Mouse (Mus musculus) right cerebral cortex, postnatal 14 days (tissue): ENCODE measurements around the gene Dmrta1.
"Not testable (repeated sequence)": the region's sequence is repeated elsewhere in the genome, so short reads cannot be mapped to it uniquely, and the experiment has no call there.

Experiments
- DNase-seq: peaks from one replicate; pipeline ENCODE4 v3.0.0; 2022

The Dmrta1 gene

DNA sequence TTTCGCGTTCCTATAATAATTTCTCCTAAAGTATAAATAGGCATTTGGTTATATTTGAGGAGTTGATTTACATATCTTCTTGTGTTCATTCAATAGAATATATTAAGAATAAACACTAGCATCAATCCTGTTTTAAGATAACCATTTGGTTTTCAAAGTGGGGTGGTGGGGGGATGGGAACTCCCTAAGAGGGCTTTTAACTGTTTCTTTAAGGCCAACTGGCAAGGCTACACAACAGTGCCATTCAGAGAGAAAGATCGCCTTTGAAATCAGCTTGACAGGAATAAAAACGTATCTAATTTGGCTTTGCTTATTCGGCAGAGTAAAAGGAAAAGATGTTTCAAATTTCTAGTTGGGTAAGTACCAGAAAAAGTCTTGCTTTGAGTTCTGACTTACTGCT, at the start of gene Dmrta1:
Gene Dmrta1, plus strand, starts transcription at position 242 of the 400 bp plus-strand sequence.
- DNase-seq: no peak

- DNase-seq: no peak
Measured at GRCm38 (mm10) chr4:89630374-89631079, 48.7 kb upstream of the Dmrta1 start.

DNA sequence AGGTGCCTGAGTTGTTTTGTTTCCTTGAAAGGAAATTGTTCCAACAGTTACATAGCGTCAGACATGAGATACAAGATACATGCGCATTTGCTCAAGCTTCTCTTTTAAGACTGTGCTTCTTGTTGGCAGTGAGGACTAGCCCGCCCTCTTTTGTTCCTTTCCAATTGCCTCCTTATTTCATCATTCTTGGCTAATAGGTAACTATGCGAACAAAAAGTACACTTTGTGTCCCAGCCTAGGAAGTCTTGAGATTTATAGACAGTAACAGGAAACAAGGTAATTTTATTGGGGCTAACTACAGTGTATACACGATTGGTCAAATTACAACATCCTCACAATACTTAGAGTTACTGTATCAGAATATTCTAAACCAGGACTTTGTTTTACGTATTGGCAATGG, 47.7 kb upstream of the Dmrta1 start:
- DNase-seq: no peak

- no peak for DNase-seq
Measured at GRCm38 (mm10) chr4:89638651-89639050, 40.6 kb upstream of the Dmrta1 start.

DNA sequence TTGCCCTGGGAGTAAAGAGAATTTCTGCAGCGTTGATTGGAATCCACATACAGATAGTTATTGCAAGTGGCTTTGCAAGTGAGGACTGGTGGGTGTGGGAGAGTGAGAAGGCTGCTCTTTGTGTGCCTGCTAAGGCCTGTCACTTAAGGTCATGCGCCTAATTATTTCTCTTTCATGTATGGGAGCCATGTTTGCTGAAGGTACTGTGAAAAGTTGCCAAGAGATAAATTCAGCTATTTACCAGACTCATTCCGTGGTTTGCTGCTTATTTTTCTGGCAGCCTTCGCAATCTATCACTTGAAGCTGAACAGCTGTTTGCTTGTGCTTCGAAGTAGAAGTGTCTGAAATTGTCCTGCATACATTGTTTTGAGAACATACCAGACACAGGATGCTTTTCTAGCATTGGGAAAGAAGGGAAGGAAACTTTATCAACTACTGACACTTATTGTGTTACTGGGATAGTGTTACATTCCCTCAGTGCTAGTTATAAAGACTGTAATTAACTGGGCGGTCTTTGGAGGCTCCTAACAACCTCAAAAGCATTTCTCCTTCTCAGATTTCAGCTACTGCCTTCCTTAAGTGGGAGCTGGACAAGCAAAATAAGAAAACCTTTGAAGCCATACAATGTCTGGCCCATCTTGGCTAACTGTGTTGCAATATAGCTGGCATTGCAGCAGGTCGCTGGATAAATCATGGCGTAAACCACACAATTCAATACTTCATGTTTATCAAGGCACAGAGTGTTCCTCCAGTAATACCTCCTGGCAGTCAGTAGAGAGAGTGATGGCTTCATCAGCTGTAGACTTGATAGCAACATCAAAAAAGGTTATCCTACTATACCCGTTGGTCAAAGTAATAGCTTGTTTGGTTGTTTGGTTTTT, 34.8 kb upstream of the Dmrta1 start:
- DNase-seq: no peak

DNA sequence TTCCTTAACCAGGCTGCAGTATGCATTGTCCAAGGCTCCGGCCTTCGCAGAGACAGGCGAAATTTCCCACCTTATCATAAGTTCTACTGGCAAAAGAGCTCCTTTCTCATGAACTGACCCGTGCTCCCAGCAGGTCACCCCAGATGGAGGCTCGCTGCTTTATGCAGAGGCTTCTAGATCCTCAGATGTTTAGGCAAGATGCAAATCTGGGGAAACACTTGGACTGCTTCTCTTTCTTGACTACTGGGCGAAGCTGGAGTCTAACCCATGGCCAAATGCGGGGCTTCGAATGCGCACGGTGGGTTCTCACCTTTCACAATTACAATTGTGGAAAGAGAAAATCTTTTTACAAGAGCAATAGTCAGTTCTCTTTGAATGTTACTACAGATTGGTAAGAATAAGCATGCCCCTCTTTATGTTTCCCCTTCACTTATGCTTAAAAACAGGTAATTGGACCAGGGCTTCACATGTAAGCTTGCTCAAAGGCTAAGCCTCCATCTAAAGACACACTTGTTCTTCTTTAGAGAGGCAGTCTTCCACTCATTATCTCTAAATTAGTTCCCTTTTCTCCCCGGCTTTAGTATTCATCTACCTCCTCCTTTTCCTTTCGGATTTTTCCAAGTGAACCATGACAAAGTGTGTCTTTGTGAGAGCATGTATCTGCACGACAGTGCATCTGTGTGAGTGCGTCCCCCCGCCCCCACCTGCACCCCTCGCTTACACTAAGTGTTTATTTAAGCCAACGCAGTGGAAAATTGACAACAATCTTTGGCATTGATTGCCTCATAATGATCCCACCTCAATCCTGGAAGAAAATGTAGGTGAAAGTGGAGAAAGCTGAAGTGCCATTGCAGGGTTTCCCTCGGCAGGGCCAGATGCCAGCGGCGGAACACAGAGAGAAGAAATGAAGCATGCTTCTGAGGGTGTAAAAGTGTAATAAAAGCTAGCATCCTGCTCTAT, 28.6 kb upstream of the Dmrta1 start:
- DNase-seq: no peak

DNA sequence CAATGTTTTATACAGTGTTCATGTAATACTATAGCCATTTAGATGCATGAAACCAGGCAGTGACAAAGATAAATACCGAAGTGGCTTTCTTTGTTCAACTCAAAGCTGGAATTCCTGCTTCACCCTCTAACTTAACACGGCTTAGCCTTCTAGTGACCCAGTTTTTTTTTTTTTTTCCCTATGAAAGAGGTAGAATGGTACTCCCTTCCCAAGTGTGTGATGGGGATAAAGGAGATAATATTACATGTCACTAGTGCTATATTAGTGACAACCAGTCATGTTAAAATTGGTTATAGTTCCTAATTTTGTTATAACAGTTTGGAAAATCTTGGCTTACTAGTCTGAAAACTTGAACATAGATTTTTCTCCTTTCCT, 27.9 kb upstream of the Dmrta1 start:
- DNase-seq: no peak

DNA sequence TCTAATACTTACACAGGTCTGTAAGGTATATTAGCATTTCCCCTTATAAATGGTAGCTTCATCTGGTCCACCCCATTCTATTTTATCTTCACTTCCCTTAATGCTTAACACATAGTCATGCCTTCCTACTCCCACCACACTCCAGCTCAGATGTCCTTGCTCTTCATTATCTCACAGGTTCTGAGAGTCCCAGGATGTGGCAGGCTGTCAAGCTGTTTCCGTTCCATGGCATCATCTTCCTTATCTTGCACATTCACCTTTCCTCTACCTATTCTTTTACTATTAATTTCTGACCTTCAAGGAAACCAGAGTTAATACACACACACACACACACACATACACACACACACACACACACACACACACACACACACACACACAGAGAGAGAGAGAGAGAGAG, 27.5 kb upstream of the Dmrta1 start:
- DNase-seq: no peak

- DNase-seq: no peak
Measured at GRCm38 (mm10) chr4:89663406-89663805, 15.8 kb upstream of the Dmrta1 start.

DNA sequence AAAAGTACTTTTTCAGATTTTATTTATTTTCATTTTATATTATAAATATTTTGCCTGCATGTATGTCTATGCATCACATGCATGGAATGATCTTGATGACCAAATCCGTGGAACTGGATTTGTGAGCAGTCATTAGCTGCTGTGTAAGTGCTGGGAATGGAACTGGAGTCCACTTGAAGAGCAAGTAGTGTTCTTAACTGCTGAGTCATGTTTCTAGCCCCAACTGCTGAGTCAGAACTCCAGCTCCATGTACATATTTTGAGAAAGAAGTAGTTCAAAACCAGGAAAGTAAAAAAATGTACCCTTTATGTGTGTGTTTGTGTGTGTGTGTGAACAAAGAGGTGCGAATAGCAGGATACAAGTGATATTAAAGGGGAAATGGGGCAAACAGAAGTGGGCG, 4.5 kb upstream of the Dmrta1 start:
- no peak for DNase-seq

DNA sequence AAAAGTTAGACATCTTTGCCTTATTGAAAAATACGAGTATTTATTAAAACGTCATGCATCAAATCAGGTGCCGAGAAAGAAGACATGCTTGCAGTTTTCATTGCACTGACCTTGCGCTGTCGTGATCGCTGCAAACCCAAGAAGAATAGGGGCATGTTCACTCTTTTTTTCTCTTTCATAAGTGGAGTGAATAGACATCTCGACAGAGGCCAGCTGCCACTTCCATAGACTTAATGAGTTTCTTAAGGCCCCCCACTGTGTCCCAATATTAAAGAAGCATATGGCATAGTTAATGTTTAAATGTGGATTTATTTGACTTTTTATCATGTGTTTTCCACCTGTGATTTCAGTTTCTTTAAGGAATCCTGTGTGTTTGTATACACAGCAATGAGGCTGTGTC, 1.3 kb upstream of the Dmrta1 start:
- DNase-seq: no peak

DNA sequence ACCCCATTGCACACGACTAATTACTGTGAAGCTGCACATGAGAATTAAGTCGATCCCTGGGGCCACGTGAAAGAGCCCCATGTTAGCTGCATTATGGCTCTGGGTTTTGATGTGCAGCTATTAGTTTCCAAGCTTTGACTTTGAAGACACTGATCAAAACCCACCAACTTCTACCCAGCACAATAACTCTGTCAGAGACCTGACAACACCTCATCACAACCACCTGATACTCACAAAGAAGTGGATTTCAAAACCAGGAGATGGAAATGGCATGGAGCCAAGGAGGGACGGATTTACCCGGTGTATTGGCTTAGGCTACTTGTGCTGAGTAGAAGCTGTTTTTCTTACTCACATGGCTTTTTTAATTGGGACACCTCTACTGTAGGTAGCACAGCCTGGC, 523 bp upstream of the Dmrta1 start:
- DNase-seq: no peak

DNA sequence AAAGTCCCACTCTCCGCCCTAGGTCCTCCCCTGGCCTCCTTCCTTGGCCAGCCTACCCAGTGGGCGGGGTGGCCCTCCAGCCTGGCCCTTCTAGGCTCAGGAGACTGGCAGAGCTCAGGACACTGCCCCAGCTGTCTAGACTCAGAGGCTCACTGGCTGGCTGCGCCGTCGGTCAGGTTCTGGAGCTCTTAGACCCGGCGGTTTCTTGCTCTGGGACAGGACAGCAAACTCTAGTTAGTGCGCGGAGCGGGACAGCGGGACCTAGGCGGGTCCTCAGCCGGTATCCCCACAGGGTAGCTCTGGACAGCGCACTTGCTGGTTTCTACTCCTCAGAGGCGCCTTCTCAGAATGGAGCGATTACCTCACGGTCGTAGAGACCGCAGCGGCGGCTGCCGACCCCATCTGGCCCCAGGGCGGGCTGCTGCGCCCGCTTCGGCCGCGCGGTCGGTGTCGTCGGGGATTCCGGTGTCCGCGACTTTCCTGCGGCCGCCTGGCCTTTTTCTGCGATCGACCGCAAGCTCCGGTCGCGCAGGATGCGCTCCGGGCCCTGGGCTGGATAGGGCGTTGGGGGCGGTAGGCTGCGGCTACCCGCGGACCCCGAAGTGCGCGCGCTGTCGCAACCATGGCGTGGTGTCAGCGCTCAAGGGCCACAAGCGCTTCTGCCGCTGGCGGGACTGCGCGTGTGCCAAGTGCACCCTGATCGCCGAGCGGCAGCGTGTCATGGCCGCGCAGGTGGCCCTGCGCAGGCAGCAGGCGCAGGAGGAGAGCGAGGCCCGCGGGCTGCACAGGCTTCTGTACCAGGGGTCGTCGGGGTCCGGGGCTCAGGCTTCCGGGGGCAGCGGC, 8.9 kb downstream of the Dmrta1 start:
- DNase-seq: peak; percentile 26

DNA sequence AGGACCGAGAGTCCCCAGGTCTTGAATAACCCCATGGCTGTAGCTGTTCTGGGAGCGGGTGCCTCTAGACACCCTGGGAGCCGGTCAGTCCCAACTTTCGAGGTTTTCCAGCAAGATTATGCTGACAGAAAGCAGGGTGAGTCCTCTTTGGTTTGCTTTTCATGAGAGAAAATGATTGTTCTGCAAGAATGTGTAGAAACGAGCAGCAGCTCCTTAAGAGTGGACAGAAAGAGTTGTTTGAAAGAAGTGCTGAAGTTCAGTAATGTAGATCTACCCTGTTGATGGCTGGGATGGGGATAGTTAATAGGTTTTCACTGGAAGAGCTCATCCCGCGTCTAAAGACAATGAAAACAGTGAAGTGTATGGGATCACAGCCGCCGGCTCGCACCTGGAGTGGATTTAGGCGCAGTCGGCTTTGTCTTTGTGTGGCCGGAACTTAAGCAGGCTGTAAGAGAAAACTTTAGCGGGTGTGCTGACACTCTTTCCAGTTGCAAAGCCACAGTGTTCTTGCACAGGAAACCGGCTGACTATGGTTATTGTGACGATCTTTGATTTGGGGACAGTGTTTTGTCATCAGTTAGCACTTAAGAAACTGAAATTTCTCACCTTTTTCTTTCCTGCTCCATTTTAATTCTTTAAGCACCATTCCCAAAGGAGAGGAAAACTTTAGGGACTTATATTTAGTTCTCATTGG, 9.7 kb downstream of the Dmrta1 start:
- no peak for DNase-seq

- no peak for DNase-seq
Measured at GRCm38 (mm10) chr4:89691936-89692335, 12.7 kb downstream of the Dmrta1 start.

- DNase-seq: no peak
Measured at GRCm38 (mm10) chr4:89692780-89693179, 13.5 kb downstream of the Dmrta1 start.

GRCm38 (mm10) chr4:89695589-89695988, 16.4 kb downstream of the Dmrta1 start:
- DNase-seq: no peak

- DNase-seq: no peak
Measured at GRCm38 (mm10) chr4:89697951-89698350, 18.7 kb downstream of the Dmrta1 start.

GRCm38 (mm10) chr4:89723526-89724190, 44.4 kb downstream of the Dmrta1 start:
- not testable (repeated sequence) for DNase-seq
